Mouse (Mus musculus) embryonic fibroblast, embryonic 13.5 days (primary cell): ENCODE measurements around the gene Ttc39b.

Experiments
- CTCF ChIP-seq: IDR thresholded peaks from 2 replicates; pipeline ENCODE4 v1.5.1; 2011; ENCODE audit warnings: mild to moderate bottlenecking, control low read depth, low read length, moderate library complexity, borderline replicate concordance; ENCODE audit not compliant: insufficient read depth
- POLR2A ChIP-seq: IDR thresholded peaks from 2 replicates; pipeline ENCODE4 v1.6.1; 2011; ENCODE audit warnings: low read depth, mild to moderate bottlenecking, control low read depth, low read length, moderate library complexity

GRCm38 (mm10) chr4:83225633-83226360, 98.3 kb downstream of the Ttc39b start:
- TF ChIP-seq CTCF (no peak), POLR2A (no peak)
